ENCODE assay signal across 20 mouse cellular contexts in genomic region chr1:57594815-57595214, GRCm38 (mm10).
DNase-seq lines count a peak whose midpoint lies in the region; ATAC-seq and TF ChIP-seq lines count a peak whose summit lies in the region.
"Had no signal": no experiment of that assay in that cellular context is flagged by ENCODE, and none has a peak within 500 bp of the region (broad histone marks: within the 10 kb centered on the region; RNA-seq: fewer than 3 reads in every experiment).

No protein-coding gene starts in this region.

- H3K36me3 ChIP-seq in kidney, embryonic 16.5 days (ENCODE audit: insufficient read depth, low read length): no peaks in the 10 kb centered on the region
- no peaks in the 10 kb centered on the region for H3K36me3 ChIP-seq in spleen, adult 2 months (ENCODE audit: control insufficient read depth, insufficient read depth, low read length)
- H3K36me3 ChIP-seq: embryonic facial prominence, embryonic 13.5 days; heart, embryonic 10.5 days; neural tube, embryonic 12.5 days had no signal

- no peak overlapping the region for H3K4me3 ChIP-seq in kidney, embryonic 16.5 days (ENCODE audit: low read length)
- no peak overlapping the region for H3K4me3 ChIP-seq in spleen, adult 2 months (ENCODE audit: extremely low read depth, insufficient read depth, insufficient read length)
- H3K4me3 ChIP-seq: embryonic facial prominence, embryonic 13.5 days; heart, embryonic 10.5 days; neural tube, embryonic 12.5 days had no signal

- H3K9ac ChIP-seq in kidney, embryonic 16.5 days (replicated peaks; ENCODE audit: low read length): no peak overlapping the region
- H3K9ac ChIP-seq: embryonic facial prominence, embryonic 13.5 days; neural tube, embryonic 12.5 days had no signal

- no peak for DNase-seq in kidney, postnatal 25 days
- DNase-seq in spleen, adult 2 months (ENCODE audit: low read depth in 1 of 2, low spot score in 2 of 2): peak; percentile 5 to 12
- DNase-seq in spleen, adult 12 weeks (ENCODE audit: low spot score): no peak
- no peak for DNase-seq in frontal cortex, adult 2 months (ENCODE audit: extremely low spot score in 1 of 2, low spot score in 1 of 2)
- no peak for DNase-seq in embryo, embryonic 10.5 days (ENCODE audit: low spot score)
- DNase-seq: adrenal gland, adult 8-10 months; cerebellum, adult 9-11 months; gastrocnemius, postnatal 36 days; heart, postnatal 14 days; kidney, adult 2 months; liver; right cerebral cortex, postnatal 14 days had no signal

- no peaks in the 10 kb centered on the region for H3K9me3 ChIP-seq in kidney, embryonic 16.5 days (ENCODE audit: low read length)
- H3K9me3 ChIP-seq: embryonic facial prominence, embryonic 13.5 days; heart, embryonic 10.5 days; neural tube, embryonic 12.5 days had no signal

- peak; percentile 57; the same call in 1 of the 2 replicates for ATAC-seq in kidney, embryonic 16.5 days (ENCODE audit: low FRiP score, low TSS enrichment)
- ATAC-seq in hematopoietic stem cell, adult 5-6 weeks (replicated peaks in 1 of 2; ENCODE audit: insufficient read depth in 1 of 2, low FRiP score in 2 of 2, low TSS enrichment in 1 of 2, low read depth in 1 of 2, poor library complexity in 2 of 2, severe bottlenecking in 2 of 2): peak; percentile 98 to 100
- ATAC-seq: forebrain, embryonic 16.5 days; lung, postnatal 0 days; Patski had no signal

- 34% methylated on average over 5 of the region's 5 CpGs for WGBS in kidney, embryonic 16.5 days
- WGBS in spleen, adult 2 months: 10% methylated on average over 5 of the region's 5 CpGs

- 0 out of 2 replicates have a peak, but pooled peaks cover 7% of the 10 kb centered on the region for H3K4me1 ChIP-seq in kidney, embryonic 16.5 days (ENCODE audit: insufficient read depth, low read length)
- H3K4me1 ChIP-seq in spleen, adult 2 months (ENCODE audit: control insufficient read depth, insufficient read depth, insufficient read length): peaks cover 4% of the 10 kb centered on the region; the same call in 1 of the 2 replicates
- H3K4me1 ChIP-seq: heart, embryonic 10.5 days; neural tube, embryonic 12.5 days had no signal

- no peaks in the 10 kb centered on the region for H3K27me3 ChIP-seq in kidney, embryonic 16.5 days (ENCODE audit: insufficient read depth, low read length)
- H3K27me3 ChIP-seq in spleen, adult 2 months (ENCODE audit: control insufficient read depth, insufficient read depth, low read length): no peaks in the 10 kb centered on the region
- H3K27me3 ChIP-seq: embryonic facial prominence, embryonic 13.5 days; neural tube, embryonic 12.5 days; Patski had no signal

- no peak for TF ChIP-seq CTCF in spleen, adult 2 months (IDR thresholded peaks at IDR 0.05; ENCODE audit: extremely low read depth, insufficient read depth, insufficient read length, insufficient replicate concordance)

- H3K4me2 ChIP-seq in kidney, embryonic 16.5 days (replicated peaks; ENCODE audit: low read depth, low read length): no peak overlapping the region
- H3K4me2 ChIP-seq: embryonic facial prominence, embryonic 13.5 days; neural tube, embryonic 12.5 days had no signal

- no peak overlapping the region for H3K27ac ChIP-seq in kidney, embryonic 16.5 days (ENCODE audit: low read length)
- no peak overlapping the region for H3K27ac ChIP-seq in spleen, adult 2 months (ENCODE audit: insufficient read depth, low read length)
- H3K27ac ChIP-seq: heart, embryonic 10.5 days; neural tube, embryonic 12.5 days had no signal

- no peak for TF ChIP-seq POLR2A in spleen, adult 2 months (IDR thresholded peaks at IDR 0.05; ENCODE audit: low read depth, low read length)

Comparison
In these comparisons a context has a peak if more than half of its experiments do, and no peak if none do; other contexts are left out.
1. DNase-seq: peak in spleen, adult 2 months (2 of 2); none in kidney, postnatal 25 days (0 of 2), spleen, adult 12 weeks (single experiment), frontal cortex, adult 2 months (0 of 2) and embryo, embryonic 10.5 days (single experiment).